Mouse (Mus musculus) heart, embryonic 10.5 days (tissue): ENCODE measurements around the gene Selenow. TPM values are rescaled to one million over a fixed set of nuclear protein-coding genes. Genes with fewer than 3 reads are reported as not detected.

Source experiments
- DNase-seq: peaks from one replicate; pipeline ENCODE4 v3.0.0-alpha.2; 2017; ENCODE audit warnings: low spot score
- H3K27ac ChIP-seq: fragments of 300-500 bp; sonication (generic); 2 replicates; pipeline ENCODE4 v1.5.1; 2016; ENCODE audit warnings: mild to moderate bottlenecking
- H3K27me3 ChIP-seq: fragments of 300-500 bp; sonication (generic); 2 replicates; pipeline ENCODE4 v1.6.1; 2016; ENCODE audit warnings: mild to moderate bottlenecking; ENCODE audit not compliant: poor library complexity, insufficient read depth, severe bottlenecking
- H3K36me3 ChIP-seq: fragments of 300-500 bp; sonication (generic); 2 replicates; pipeline ENCODE4 v1.6.1; 2016; ENCODE audit warnings: mild to moderate bottlenecking, moderate library complexity
- H3K4me1 ChIP-seq: fragments of 300-500 bp; sonication (generic); 2 replicates; pipeline ENCODE4 v1.6.1; 2016; ENCODE audit warnings: mild to moderate bottlenecking
- H3K4me3 ChIP-seq: fragments of 300-500 bp; sonication (generic); 2 replicates; pipeline ENCODE4 v1.5.1; 2016; ENCODE audit warnings: mild to moderate bottlenecking, moderate library complexity
- H3K9me3 ChIP-seq: fragments of 300-500 bp; sonication (generic); 2 replicates; pipeline ENCODE4 v1.6.1; 2016; ENCODE audit warnings: mild to moderate bottlenecking, moderate library complexity
- WGBS: fragments of 180-500 bp; shearing (Covaris S2); methylation state at CpG from one replicate; pipeline ENCODE4 v1.1.7; 2016; 5-methylcytosine and 5-hydroxymethylcytosine counted together
- polyA plus RNA-seq: library from polyadenylated mRNA; unstranded; fragments of >200 nt; fragmentation: Nextera tagmentation; extraction: Ambion mirVana; gene quantifications from 2 replicates; pipeline ENCODE4 v1.2.1, GENCODE M21; 2016

Selenow gene
- polyA plus RNA-seq, 1 experiment from 2014 or later: 750 TPM

DNA sequence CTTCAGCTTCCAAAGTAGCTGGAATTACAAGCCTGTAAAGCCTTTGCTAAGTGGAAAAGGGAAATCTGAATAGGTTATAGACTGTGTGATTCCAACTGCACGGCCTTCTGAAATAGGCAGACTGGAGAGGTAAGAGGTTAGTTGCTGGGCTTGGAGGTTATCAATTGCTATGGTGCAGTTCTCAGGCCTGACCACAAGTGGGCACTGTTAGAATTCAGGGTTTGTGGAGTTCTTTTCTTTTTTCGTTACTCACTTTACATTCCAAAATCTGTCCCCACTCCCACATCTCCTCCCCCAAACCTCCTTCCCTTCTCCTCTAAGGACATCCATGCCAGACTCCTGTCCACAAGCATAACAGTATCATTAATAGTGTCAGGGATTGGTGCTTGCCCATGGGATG is 8.0 kb downstream of the Selenow start:
- 38% methylated on average over 2 of the region's 2 CpGs for WGBS
- no peak overlapping the region for H3K4me3 ChIP-seq
- no peaks in the 10 kb centered on the region; the same call in 1 of the 2 replicates for H3K4me1 ChIP-seq
- H3K27me3 ChIP-seq: no peaks in the 10 kb centered on the region
- DNase-seq: no peak
- peaks cover 24% of the 10 kb centered on the region for H3K36me3 ChIP-seq
- H3K9me3 ChIP-seq: no peaks in the 10 kb centered on the region
- no peak overlapping the region for H3K27ac ChIP-seq

DNA sequence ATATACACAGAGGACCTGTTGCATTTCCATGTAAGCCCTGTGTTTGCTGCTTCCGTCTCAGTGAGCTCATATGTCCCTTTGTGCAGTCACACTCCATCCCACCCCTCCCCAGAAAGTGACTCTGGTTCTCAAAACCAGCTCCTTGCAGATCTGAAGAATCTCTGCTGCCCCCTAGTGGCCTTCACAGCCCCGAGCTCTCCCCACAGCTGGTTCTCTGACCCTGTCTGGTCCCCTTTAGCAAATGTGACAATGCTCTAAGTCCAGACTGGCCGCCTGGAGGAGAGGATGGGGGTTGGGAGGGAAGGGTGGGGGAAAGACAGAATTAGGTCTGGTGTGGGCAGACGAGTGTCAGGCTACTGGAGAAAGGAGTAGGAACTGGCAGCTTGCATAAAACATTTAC is 10.0 kb downstream of the Selenow start:
- peaks cover 8% of the 10 kb centered on the region for H3K36me3 ChIP-seq
- DNase-seq: peak; percentile 92
- H3K4me3 ChIP-seq: no peak overlapping the region
- no peaks in the 10 kb centered on the region for H3K9me3 ChIP-seq
- 0% methylated on average over 4 of the region's 4 CpGs for WGBS
- H3K4me1 ChIP-seq: no peaks in the 10 kb centered on the region; the same call in 1 of the 2 replicates
- no peaks in the 10 kb centered on the region for H3K27me3 ChIP-seq
- no peak overlapping the region for H3K27ac ChIP-seq

DNA sequence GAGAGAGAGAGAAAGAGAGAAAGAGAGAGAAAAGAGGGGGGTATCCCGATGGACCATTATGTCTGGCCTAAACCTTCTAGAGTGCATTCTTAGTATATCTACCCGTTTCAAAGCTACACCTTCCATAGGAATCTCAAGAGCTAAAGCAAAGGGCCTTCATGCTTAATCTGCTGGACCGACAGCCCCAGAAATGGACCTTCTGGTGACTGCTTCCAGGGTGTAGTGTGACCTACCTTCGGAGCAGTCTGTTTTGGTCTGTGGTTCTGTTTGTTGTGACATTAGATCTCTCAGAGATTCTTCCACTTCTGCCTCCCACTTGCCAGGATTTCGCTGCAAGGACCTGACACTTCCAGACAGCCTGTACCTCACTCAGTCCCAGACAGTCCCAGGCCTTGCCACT is 11.7 kb downstream of the Selenow start:
- no peaks in the 10 kb centered on the region; the same call in 1 of the 2 replicates for H3K4me1 ChIP-seq
- no peaks in the 10 kb centered on the region for H3K27me3 ChIP-seq
- DNase-seq: peak; percentile 64
- H3K36me3 ChIP-seq: no peaks in the 10 kb centered on the region
- no peak overlapping the region for H3K27ac ChIP-seq
- no peaks in the 10 kb centered on the region for H3K9me3 ChIP-seq
- 73% methylated on average over 5 of the region's 5 CpGs for WGBS
- no peak overlapping the region for H3K4me3 ChIP-seq

DNA sequence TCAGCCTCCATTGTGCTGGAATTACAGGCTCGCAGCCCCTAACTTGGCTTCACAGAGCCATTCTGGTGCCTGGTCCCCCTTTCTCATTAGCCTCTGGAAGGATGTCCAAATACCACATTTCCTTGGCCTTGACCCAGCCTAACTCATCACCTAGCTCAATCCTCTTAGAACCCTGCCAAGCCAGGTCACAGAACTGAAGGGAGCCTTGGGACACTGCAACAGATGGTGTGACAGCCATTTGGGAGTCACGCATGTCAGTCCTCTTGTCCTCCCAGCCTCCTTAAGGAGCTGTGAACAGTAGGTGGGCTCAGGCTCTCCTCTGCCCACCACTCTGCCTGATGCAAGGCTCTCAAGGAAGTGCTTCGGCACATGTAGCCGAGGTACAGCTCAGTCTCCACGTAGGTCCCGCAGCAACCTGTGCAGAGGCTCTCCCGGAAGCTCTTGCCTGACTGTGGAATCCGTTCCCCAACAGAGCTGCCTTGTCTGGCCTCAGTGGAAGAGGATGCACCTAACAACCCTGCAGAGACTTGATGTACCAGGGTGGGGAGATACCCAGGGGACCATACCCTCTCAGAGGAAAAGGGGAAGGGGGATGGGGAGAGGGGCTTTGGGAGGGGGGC is 14.1 kb downstream of the Selenow start:
- Histone ChIP-seq H3K27me3 (no peaks in the 10 kb centered on the region), H3K27ac (no peak overlapping the region), H3K36me3 (no peaks in the 10 kb centered on the region), H3K9me3 (no peaks in the 10 kb centered on the region), H3K4me1 (no peaks in the 10 kb centered on the region; the same call in 1 of the 2 replicates), H3K4me3 (no peak overlapping the region)
- 56% methylated on average over 8 of the region's 8 CpGs for WGBS
- peak; percentile 72 for DNase-seq

DNA sequence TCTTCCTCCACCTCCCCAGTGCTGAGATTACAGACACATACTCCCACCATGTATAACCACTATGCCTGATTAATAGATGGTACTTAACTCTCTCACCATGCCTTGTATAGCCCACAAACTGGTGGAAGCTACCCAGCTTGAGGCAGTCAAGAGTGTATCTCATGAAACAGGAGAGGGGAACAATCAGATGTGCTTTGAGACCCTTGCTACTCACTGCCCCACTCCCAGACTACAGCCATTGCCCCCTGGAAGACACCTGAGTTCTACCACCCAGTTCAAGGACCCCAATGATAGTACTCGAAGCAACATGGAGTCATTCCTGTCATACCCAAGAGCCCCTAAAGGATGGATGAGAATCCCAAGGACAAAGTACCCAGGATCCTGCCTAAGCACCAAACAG is 15.6 kb downstream of the Selenow start:
- Histone ChIP-seq H3K4me3 (no peak overlapping the region), H3K9me3 (no peaks in the 10 kb centered on the region), H3K4me1 (no peaks in the 10 kb centered on the region), H3K36me3 (no peaks in the 10 kb centered on the region), H3K27ac (no peak overlapping the region), H3K27me3 (no peaks in the 10 kb centered on the region)
- 86% methylated on average over 1 of the region's 1 CpGs for WGBS
- DNase-seq: peak; percentile 70

DNA sequence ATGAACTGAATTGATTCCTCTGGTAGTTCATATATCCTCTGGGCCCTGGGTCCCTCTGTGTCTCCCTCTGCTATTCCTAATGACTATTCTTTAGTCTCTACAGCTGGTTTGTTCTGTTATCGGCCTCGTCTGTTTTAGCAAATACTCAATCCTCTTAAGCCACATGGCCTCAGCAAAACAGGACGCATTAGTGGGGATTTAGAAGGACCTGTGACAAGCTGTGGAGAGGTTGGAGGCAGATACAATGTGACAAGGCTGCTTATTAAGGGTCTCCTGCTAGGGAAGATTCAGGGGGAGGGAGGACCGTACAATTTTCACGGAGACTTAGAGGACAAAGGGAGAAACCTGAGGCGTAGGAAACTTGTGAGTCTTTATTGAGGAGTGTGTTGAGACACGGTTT is 16.3 kb downstream of the Selenow start:
- Histone ChIP-seq H3K4me3 (no peak overlapping the region), H3K4me1 (no peaks in the 10 kb centered on the region), H3K9me3 (no peaks in the 10 kb centered on the region), H3K36me3 (no peaks in the 10 kb centered on the region), H3K27ac (no peak overlapping the region), H3K27me3 (no peaks in the 10 kb centered on the region)
- WGBS: 64% methylated on average over 7 of the region's 7 CpGs
- DNase-seq: no peak

DNA sequence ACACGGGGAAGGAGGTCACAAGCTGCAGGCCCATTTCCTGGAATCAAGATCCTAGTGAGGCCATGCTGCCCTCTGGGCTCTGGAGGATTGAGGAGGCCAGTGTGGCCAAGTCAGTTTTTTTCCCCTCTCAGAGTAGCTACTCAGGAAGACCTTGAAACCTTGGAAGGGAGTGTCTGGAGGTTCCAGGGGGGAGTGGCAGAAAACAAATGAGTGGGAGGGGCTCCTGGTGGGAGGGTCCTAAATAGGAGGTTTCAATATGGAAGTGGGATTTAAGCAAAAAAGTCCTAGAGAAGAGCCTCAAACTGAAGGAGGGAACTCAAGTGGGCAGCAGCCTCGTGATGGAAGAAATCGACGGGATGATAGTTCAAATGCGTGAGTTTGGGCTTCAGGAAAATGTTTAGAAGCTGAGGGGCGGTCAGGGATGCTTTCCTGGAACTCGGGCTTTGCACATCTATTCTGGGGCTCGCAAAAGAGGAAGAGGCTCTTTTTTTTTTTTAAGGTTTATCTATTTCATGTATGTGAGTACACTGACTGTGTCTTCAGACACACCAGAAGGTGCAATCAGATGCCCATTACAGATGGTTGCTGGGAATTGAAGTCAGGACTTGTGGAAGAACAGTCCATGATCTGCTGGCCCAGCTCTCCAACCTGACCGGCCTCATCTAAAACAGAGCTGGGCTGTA is 20.7 kb downstream of the Selenow start:
- no peak overlapping the region for H3K4me3 ChIP-seq
- H3K36me3 ChIP-seq: no peaks in the 10 kb centered on the region
- DNase-seq: no peak
- no peaks in the 10 kb centered on the region for H3K4me1 ChIP-seq
- H3K27ac ChIP-seq: no peak overlapping the region
- H3K9me3 ChIP-seq: no peaks in the 10 kb centered on the region
- 72% methylated on average over 9 of the region's 9 CpGs for WGBS
- no peaks in the 10 kb centered on the region for H3K27me3 ChIP-seq

DNA sequence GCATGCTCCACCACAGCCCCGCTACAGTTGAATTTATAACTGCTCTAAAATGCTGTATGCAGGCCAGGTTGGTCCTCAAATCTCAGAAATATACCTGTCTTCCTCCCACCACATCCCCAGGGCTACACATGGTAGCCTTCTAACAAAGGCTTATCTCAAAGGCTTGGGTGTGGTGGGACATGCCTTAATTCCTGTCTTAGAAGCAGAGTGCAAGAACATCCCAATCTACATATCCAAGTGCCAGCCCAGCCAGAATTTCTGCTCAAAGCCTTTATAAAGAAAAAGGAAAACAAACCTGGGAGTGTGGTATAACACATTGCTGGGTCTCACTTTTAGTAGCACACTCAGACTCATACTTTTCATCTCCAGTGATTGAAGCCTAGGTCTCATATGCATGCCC is 28.0 kb downstream of the Selenow start:
- 70% methylated on average over 1 of the region's 1 CpGs for WGBS
- Histone ChIP-seq H3K9me3 (no peaks in the 10 kb centered on the region), H3K27me3 (no peaks in the 10 kb centered on the region), H3K36me3 (no peaks in the 10 kb centered on the region), H3K4me1 (no peaks in the 10 kb centered on the region), H3K27ac (no peak overlapping the region), H3K4me3 (no peak overlapping the region)
- no peak for DNase-seq

DNA sequence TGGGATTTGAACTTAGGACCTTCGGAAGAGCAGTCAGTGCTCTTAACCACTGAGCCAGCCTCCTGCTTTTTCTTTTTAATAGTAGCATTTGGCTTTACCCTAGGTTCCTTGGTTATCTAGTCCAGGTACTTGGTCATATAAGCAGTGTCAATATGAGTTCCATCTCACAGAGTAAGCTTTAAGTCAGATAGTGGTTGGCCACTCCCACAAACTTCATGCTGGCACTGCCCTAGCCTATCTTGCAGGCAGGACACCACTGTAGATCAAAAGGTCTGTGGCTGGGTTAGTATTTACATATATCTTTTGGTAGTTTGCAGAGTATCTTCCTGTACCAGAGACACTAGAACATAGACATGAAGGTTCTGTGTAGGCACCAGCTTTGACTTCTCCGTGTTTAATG is 38.1 kb downstream of the Selenow start:
- Histone ChIP-seq H3K4me3 (no peak overlapping the region), H3K36me3 (no peaks in the 10 kb centered on the region), H3K9me3 (no peaks in the 10 kb centered on the region), H3K27me3 (no peaks in the 10 kb centered on the region), H3K4me1 (no peaks in the 10 kb centered on the region), H3K27ac (no peak overlapping the region)
- 86% methylated on average over 2 of the region's 2 CpGs for WGBS
- DNase-seq: no peak

DNA sequence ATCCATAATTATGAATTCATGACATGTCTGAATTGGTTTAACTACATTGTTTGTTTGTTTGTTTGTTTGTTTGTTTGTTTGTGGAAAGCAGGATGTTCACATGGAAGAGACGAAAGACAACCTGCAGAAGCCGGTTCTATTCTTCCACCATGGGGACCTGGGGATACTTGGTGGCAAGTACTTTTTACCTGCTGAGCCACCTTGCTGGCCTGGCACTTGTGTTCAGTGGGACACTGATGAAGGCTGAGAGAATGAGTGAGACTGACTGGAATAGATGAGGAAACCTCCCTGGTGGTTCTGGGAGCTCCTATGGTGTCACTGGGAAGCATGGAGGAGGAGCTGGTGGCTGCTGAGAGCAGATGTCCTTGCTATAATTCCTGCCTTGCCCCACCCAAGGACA is 39.9 kb downstream of the Selenow start, which contains the start of gene Crxos:
Gene Crxos (plus strand): TSS at position 301 of the 400 bp plus-strand sequence.
- no peak within 1 kb of the TSS for H3K27ac ChIP-seq
- no peaks in the 10 kb centered on the region for H3K36me3 ChIP-seq
- no peaks in the 10 kb centered on the region for H3K27me3 ChIP-seq
- H3K9me3 ChIP-seq: no peaks in the 10 kb centered on the region
- no peak for DNase-seq
- no peaks in the 10 kb centered on the region for H3K4me1 ChIP-seq
- H3K4me3 ChIP-seq: no peak within 1 kb of the TSS
- 85% methylated on average over 2 of the region's 2 CpGs for WGBS

DNA sequence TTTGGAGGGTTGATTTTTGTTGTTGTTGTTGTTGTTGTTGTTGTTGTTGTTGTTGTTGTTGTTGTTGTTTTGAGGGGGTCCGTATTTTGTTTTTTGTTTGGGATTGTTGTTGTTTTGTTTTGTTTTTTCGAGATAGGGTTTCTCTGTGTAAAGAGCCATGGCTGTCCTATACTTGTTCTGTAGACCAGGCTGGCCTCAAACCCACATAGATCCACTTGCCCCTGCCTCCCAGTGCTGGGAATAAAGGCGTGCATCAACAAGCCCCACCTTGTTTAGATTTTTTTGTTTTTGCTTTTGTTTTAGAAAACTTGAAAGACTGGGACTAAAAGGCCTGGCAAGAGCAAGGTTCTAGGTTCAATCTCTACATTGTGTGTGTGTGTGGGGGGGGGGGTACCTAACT is 40.4 kb downstream of the Selenow start:
- Histone ChIP-seq H3K27ac (no peak overlapping the region), H3K9me3 (no peaks in the 10 kb centered on the region), H3K27me3 (no peaks in the 10 kb centered on the region), H3K4me1 (no peaks in the 10 kb centered on the region), H3K4me3 (no peak overlapping the region), H3K36me3 (no peaks in the 10 kb centered on the region)
- 59% methylated on average over 3 of the region's 3 CpGs for WGBS
- no peak for DNase-seq

DNA sequence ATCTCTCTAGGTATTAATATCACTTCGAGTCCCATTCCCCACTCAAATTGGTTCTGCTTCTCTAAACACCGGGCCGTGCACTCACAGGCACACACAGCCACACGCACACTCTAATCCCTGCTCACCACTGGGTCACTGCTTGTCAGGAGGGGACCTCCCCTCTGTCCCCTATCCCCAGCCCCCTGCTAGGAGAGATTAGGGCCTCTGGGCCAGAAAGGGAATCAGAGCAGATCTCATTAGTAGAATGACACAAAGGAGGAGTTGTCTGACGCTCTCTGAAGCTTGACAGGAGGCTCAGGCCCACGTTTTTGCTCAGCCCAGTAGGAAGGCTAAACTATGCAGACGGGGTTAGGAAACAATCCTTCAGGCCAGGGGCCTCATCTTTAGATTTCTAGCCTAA is 40.8 kb downstream of the Selenow start:
- H3K36me3 ChIP-seq: no peaks in the 10 kb centered on the region
- H3K4me3 ChIP-seq: no peak overlapping the region
- no peaks in the 10 kb centered on the region for H3K27me3 ChIP-seq
- H3K4me1 ChIP-seq: no peaks in the 10 kb centered on the region
- DNase-seq: no peak
- no peak overlapping the region for H3K27ac ChIP-seq
- 9% methylated on average over 7 of the region's 7 CpGs for WGBS
- H3K9me3 ChIP-seq: no peaks in the 10 kb centered on the region

DNA sequence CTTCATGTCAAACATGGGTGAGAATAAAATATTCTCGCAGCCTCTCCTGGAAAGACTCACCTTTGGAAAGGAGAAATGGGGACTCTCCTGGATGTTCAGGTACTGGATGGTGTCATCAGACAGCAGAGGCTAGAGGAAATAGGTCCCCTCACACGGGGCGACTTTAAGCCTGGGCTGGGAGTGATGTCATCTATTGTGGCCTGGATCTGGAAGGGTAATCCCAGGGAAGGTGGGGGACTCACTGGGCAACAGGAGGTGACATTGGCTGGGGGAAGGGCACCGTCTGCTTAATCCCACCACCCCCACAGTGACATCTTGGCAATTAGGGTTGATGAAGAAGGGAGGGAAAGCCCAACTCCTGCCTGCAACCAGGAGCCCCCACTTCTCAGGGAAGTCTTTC is 42.4 kb downstream of the Selenow start, which contains the start of gene Crx:
Gene Crx (minus strand): TSS at position 213 of the 400 bp plus-strand sequence.
- WGBS: 23% methylated on average over 4 of the region's 4 CpGs
- Histone ChIP-seq H3K9me3 (no peaks in the 10 kb centered on the region), H3K36me3 (no peaks in the 10 kb centered on the region), H3K27ac (no peak within 1 kb of the TSS), H3K4me3 (no peak within 1 kb of the TSS), H3K4me1 (no peaks in the 10 kb centered on the region), H3K27me3 (no peaks in the 10 kb centered on the region)
- no peak for DNase-seq
